Mouse (Mus musculus) spleen, embryonic (tissue): ENCODE results near the gene Olfr12.

Source experiments
- CTCF ChIA-PET: fragments of 350-600 bp; sonication (Branson Sonifier 250); formaldehyde crosslinking; loops from one replicate; lab custom pipeline; 2022; lab: Charles Lee

Gene Olfr12

GRCm38 (mm10) chr1:92640393-92640792, 22.8 kb downstream of the Olfr12 start:
- CTCF ChIA-PET: no interaction called here

GRCm38 (mm10) chr1:92641514-92642272, 24.1 kb downstream of the Olfr12 start, which contains the start of gene Cops9:
Cops9 (minus strand) TSS chr1:92641985.
- CTCF ChIA-PET: no interaction called here

- CTCF ChIA-PET: no interaction called here
These were observed 26.1 kb downstream of the Olfr12 start for GRCm38 (mm10) chr1:92643691-92644090.

- CTCF ChIA-PET: no interaction called here
These were observed 27.3 kb downstream of the Olfr12 start for GRCm38 (mm10) chr1:92644916-92645315.

- CTCF ChIA-PET: no interaction called here
These were observed 28.5 kb downstream of the Olfr12 start for GRCm38 (mm10) chr1:92646111-92646510.

GRCm38 (mm10) chr1:92646601-92647000, 29.0 kb downstream of the Olfr12 start:
- CTCF ChIA-PET: interaction anchor here (1.3 kb wide), 1 partner anchor 9 kb away, joined by 3 read pairs; no protein-coding TSS in a partner anchor

GRCm38 (mm10) chr1:92647026-92647425, 29.4 kb downstream of the Olfr12 start:
- CTCF ChIA-PET: interaction anchor here (0.6 to 1.3 kb wide), 3 partner anchors 9 to 165 kb away, joined by 3 read pairs; no protein-coding TSS in a partner anchor

- CTCF ChIA-PET: interaction anchor here (0.6 to 1.3 kb wide), 3 partner anchors 10 to 165 kb away, joined by 3 read pairs; no protein-coding TSS in a partner anchor
These were observed 30.2 kb downstream of the Olfr12 start for GRCm38 (mm10) chr1:92647752-92648151.

- CTCF ChIA-PET: no interaction called here
These were observed 30.6 kb downstream of the Olfr12 start for GRCm38 (mm10) chr1:92648197-92648596.

- CTCF ChIA-PET: no interaction called here
These were observed 31.1 kb downstream of the Olfr12 start, which contains the start of gene Otos for GRCm38 (mm10) chr1:92648673-92649072. Otos (minus strand) TSS chr1:92648841.

GRCm38 (mm10) chr1:92651467-92651866, 33.9 kb downstream of the Olfr12 start:
- CTCF ChIA-PET: no interaction called here

GRCm38 (mm10) chr1:92653179-92653578, 35.6 kb downstream of the Olfr12 start:
- CTCF ChIA-PET: no interaction called here

- CTCF ChIA-PET: no interaction called here
These were observed 37.1 kb downstream of the Olfr12 start for GRCm38 (mm10) chr1:92654676-92655075.

GRCm38 (mm10) chr1:92657025-92657820, 39.6 kb downstream of the Olfr12 start:
- CTCF ChIA-PET: no interaction called here

- CTCF ChIA-PET: no interaction called here
These were observed 41.8 kb downstream of the Olfr12 start for GRCm38 (mm10) chr1:92659392-92659791.

GRCm38 (mm10) chr1:92667106-92667505, 49.5 kb downstream of the Olfr12 start:
- CTCF ChIA-PET: no interaction called here

- CTCF ChIA-PET: no interaction called here
These were observed 51.8 kb downstream of the Olfr12 start for GRCm38 (mm10) chr1:92669430-92669829.

- CTCF ChIA-PET: no interaction called here
These were observed 53.7 kb downstream of the Olfr12 start for GRCm38 (mm10) chr1:92671326-92671725.
